Mouse (Mus musculus) CD4-positive naive resting alpha-beta T cell, adult 57 days (primary cell): ENCODE measurements around the gene Zkscan5. TPM values are rescaled to one million over a fixed set of nuclear protein-coding genes. Genes with fewer than 3 reads are reported as not detected.

ENCODE experiments used
- total RNA-seq: library from RNA; stranded (reverse); gene quantifications from one replicate; pipeline ENCODE4 v1.2.4, GENCODE M21; 2023

Gene Zkscan5
- 10.5 TPM for total RNA-seq

GRCm38 (mm10) chr5:145203936-145204691 lies at the start of gene Zkscan5:
Zkscan5 (plus strand) TSS chr5:145204562.

DNA sequence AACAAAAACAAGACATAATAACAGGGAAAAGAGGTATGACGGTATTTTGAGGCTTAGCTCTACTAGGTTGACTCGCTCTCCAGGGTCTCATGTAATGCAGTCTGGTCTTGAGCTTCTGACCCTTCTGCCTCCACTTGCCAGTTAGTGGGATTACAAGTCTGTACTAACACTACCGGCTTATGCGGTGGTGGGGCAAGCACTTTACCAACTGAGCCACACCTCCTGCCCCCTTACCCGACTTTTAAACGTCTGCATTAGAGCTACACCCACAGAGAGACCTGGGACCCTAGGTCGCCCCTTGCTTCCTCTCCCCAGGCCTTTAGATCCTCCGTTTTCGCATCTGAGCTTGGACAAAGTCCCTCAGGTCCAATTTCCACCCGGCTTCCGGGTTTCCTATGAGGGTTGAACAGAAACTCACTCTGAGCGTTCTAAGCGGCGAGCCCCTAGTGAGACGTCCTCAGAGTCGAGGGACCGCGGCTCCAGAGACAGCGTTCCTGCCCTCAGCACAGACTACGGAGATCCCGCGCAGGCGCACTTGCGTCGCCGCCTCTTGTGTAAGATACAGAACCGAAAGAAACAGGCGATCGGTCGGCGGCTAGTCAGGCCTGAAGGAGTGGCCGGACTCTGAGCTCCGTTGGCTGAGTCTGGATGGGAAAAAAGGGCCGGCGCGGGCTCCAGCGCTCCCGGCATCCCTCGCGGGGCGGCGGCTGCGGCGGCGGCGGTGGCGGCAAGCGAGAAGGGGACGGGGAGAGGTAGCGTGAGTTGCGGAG lies 37.6 kb upstream of the Zkscan5 start, which contains the start of the genes Ptcd1 and Cpsf4:
Gene Ptcd1 (minus strand): TSS at position 573 of the 770 bp plus-strand sequence.
Gene Cpsf4 (plus strand): TSS at position 678 of the 770 bp plus-strand sequence.

DNA sequence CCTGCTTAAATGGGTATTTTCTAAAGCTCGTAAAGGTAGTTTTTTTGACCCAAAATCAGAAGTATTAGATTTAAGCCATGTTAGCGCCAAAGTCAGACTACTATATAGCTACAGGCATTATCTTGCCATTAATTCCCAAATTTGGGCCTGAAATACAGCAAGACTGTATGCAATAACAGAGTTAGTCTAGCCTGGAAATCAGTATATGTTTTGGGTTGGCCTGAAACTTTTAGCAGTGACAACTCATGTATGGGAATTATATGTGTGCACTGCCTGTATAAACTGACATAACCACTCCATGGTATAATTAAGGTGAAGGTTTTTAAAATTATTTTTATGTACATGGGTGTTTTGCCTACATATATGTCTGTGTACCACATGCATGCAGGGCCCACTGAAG lies 12.4 kb upstream of the Zkscan5 start, which contains the start of gene Atp5j2:
Gene Atp5j2 (minus strand): TSS at position 101 of the 400 bp plus-strand sequence.

GRCm38 (mm10) chr5:145201321-145201991 lies 2.9 kb upstream of the Zkscan5 start, which contains the start of gene Zkscan14:
Zkscan14 (minus strand) TSS chr5:145201868.

DNA sequence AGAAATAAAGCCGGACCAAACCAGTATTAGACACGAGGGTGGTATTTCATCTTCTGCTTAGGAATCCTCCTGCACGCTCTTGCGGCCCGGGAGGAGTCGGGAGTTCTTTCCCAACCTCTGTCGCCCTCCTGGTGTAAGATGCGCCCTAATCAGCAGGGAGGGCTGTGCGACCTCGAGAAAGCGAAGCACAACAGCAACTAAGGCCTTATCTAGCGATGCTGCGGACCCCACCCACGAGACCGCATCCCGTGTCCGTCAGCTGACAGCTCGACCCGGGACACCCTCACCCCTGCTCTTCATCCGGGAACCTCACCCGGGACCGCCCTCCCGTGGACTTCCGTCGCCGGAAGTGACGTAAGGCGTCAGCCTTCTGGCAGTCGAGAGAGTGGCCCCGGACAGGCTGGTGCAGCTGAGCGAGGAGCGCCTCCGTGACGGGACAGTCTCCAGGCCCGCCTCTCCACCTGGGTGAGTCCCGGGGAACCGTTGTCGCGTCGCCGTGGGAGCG lies 27.1 kb downstream of the Zkscan5 start, which contains the start of gene Zfp655:
Gene Zfp655 (plus strand): TSS at position 349 of the 505 bp plus-strand sequence.

Other genes starting within 250 kb of the Zkscan5 start
- gene Smurf1, start 238.7 kb upstream of the Zkscan5 start, total RNA-seq = 69.1 TPM
- not detected for gene Gm4871, start 171.8 kb upstream of the Zkscan5 start, total RNA-seq
- not detected for gene 1700018F24Rik, start 161.6 kb upstream of the Zkscan5 start, total RNA-seq
- gene Arpc1a, start 120.7 kb upstream of the Zkscan5 start, total RNA-seq = 92.6 TPM
- not detected for gene Kpna7, start 120.5 kb upstream of the Zkscan5 start, total RNA-seq
- gene Arpc1b, start 90.3 kb upstream of the Zkscan5 start, total RNA-seq = 379 TPM
- 43.2 TPM for gene Pdap1, start 64.3 kb upstream of the Zkscan5 start, total RNA-seq
- 224 TPM for gene Bud31, start 64.2 kb upstream of the Zkscan5 start, total RNA-seq
- gene Ptcd1, start 37.5 kb upstream of the Zkscan5 start, total RNA-seq = 22.3 TPM
- gene Cpsf4, start 37.3 kb upstream of the Zkscan5 start, total RNA-seq = 41.4 TPM
- gene Atp5j2, start 12.5 kb upstream of the Zkscan5 start, total RNA-seq = 148 TPM
- gene Zkscan14, start 2.7 kb upstream of the Zkscan5 start, total RNA-seq = 49.5 TPM
- 68.9 TPM for gene Zfp655, start 27.2 kb downstream of the Zkscan5 start, total RNA-seq
- 36.8 TPM for gene Zscan25, start 75.9 kb downstream of the Zkscan5 start, total RNA-seq
- not detected for gene Cyp3a57, start 140.7 kb downstream of the Zkscan5 start, total RNA-seq